Mouse (Mus musculus) urinary bladder, postnatal 4 days (tissue): ENCODE measurements around the gene Clstn3.
"Not testable (repeated sequence)": the region's sequence is repeated elsewhere in the genome, so short reads cannot be mapped to it uniquely, and the experiment has no call there.

Experiments used
- DNase-seq, 2 experiments: peaks; one replicate each; pipeline ENCODE4 v3.0.0; 2021 to 2022; ENCODE audit warnings: low spot score in 2 of 2

The Clstn3 gene

DNA sequence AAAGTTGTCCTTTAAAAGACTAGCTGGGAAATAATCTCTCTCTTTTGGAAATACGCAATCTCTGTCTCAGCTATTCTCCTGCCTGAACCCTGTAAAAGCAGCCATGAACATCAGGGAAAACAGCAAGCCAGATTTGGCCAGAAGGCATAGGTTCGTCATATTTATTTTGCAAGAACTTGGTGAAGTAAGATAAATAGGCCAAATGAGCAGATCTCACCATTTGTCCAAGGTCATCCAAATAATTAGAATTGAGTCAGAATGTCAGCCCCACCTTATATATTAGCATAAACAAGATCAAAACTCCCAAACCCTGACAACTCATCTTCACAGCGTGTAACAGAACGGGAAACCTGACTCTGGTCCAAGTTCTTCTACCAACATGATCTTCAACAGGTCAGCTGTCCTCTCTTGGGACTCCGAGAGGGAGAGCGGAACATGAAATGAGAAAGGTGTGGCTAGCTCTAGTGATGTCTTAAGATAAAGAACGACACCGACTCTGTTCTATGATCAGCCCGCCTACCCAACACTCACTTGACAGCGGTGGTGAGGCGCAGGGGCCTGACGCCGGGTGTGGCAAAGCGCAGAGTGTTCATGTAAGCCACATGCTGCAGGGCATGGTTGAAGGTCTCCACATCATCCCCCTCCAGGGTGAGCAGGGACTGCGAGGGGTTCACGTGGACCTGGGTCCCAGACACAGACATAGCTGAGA, 15.5 kb downstream of the Clstn3 start:
- DNase-seq, result no peak

DNA sequence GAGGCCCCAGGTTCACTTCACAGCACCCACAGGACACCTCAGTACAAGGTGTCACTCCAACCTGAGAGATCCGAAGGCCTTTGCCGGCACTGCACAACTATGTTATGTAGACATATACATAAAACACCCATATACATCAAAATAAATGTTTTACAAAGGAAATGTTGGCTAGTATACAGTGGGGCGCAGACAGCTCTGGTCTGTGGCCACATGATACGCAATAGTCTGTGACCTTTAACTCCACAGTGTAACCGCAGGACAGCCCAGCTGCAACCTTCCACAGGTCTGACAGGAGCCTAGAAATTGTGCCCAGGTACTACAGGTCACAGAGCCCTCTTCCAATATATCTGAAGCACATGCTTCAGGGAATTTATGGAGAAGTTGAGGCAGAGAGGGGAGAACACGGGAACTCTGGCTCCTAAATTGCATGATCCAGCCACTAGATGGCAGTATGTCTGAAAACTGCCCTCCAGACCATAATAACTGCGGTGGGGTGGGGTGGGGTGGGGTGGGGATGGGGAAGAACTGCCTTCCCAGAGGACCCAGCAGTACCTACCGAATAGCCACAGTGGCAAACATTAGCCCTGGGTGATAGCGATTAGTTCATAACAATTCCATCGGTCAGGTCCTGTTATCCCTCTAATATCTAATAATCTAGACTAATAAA, 16.3 kb downstream of the Clstn3 start:
- no peak for DNase-seq

- DNase-seq, result no peak
These were observed 17.2 kb downstream of the Clstn3 start for GRCm38 (mm10) chr6:124447356-124447755.

DNA sequence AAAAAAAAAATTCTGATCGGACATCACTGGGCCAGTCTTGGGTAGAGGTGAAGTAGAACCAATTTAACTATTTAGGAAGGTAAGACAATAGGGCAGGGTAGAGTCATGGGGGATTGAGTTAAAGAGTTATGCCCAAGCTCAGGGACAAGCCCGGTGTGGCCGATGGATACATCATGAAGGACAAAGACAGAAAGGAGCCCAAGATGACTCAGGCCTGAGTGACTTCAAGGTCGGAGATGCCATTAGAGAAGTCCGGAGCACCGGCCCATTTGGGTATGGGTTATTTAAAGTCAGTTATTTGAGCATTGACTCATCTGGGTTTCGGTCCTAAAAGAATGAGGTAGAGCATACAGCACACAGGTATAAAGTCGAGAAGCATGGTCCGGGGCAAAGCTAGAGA, 18.1 kb downstream of the Clstn3 start:
- no peak for DNase-seq

- no peak for DNase-seq
These were observed 18.6 kb downstream of the Clstn3 start for GRCm38 (mm10) chr6:124446024-124446423.

GRCm38 (mm10) chr6:124443338-124443737, 21.3 kb downstream of the Clstn3 start:
- DNase-seq, result no peak

DNA sequence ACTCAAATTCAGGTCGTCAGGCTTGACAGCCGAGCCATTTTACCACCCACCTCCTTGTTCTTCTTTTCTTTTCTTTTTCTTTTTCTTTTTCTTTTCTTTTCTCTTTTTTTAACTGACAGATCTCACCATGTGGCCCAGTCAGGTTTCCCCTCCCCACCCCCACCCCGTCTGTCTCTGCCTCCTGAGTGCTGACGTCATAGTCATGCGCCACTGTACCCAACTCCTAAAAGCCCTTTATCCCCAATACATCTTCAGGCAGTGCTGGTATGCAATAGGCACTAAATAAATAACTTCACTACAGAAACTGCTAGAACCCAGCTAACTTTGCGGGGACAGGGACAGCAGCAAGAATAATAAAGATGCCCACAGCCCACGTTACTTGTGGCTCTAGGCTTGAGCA, 28.3 kb downstream of the Clstn3 start:
- no peak for DNase-seq

DNA sequence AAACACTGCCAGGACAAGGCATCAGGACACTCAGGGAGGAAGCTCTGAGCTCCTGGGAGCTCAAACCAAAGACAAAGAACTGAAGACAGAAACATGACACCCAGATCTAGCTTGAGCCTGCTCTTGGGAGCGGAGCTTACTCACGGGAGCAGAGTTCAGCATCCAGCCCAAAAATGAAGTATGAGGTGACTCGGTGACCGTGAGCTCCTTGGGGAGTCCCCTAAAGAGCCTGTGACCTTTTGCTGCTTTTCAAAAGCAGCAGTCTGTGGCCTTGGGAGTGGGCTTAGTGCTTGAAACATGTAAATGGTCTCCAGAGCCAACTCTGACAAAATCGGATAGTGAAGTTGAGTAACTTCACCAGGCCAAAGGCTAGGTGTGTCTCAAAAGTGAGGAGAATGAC, 29.4 kb downstream of the Clstn3 start:
- no peak for DNase-seq

- no peak for DNase-seq
These were observed 30.8 kb downstream of the Clstn3 start for GRCm38 (mm10) chr6:124433688-124434324.

DNA sequence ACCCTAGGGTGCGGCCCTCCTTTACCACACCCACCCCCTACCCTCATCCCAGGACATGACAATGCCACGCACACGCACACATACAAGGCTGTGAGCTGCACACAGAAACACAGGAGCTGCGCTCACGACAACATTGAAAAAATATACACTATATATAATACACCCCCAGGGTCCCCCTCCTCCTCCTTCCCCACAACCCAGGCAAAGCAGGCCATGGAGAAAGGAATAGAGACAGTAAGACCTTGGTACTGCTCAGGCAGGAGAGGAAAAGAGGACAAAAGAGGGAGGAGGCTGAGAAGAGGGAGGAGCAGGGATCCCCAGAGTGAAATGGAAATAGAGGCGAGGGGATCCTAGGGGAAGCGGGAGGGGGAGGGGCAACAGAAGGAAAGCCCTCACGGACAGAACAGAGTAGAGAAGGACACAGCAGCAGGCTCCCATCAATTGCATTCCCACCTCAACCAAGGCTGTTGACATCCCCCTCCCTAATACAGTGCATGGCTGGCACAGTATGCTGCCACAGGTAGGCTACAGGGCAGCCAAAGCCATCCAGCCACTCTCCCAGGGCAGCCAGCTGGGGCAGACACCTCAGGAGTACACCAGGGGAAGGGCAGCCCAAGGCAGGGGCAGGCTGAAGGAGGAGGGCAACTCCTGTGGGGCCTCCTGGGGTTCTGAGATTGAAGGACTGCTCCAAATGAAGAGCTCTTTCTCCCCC, 33.7 kb downstream of the Clstn3 start:
- DNase-seq, result no peak

DNA sequence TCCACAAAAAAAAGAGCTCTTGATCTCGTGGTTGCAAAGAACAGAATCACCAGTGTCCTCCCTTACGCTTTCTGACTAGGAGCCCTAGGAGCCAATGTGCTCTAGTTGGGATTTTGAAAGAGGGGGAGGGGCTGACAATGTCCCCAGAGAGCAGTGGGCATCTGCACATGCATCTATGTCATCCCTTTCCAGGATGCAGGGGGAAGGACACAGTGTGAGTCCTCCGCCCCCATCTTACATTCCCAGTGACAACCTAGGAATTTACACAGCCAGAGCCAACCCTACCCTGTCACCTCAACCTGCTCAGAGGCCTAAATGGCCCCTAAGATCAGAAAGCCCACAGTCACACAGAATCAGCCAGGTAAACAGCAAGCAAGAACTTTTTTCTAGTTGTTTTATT, 34.2 kb downstream of the Clstn3 start:
- DNase-seq, result no peak

DNA sequence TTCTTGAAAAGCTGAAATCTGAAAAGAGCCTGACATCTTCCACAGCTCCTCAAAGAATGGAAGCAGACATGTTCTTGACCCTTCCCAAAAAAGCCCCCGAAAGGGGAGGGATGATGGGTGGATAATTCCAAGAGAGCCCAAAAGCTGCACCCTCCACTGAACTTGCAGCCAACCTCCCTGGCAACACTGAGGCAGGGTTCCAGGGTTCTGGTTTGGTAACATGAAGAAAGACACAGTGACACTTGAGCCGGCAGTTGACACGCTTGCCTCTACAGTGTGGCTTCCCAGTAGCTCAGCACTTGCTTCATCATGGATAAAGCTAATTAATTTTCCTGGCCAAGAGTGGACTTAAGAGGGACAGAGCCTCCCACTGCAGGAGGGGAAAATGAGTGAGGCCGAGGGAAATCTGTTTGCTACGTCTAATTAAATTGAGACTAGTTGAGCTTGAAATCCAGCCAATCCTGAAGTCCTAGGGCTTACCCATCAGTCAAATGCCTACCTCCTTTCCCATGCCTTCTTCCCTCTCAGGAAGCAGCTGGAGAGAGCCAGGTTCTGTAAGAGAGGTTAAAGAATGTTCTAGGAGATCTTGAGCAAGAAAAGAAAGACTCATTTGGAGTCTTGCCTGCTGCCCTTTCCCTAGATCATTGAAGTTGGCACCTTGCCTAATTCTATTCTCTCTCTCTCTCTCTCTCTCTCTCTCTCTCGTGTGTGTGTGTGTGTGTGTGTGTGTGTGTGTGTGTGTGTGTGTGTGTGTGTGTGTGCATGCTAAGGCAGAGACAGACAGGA, 36.6 kb downstream of the Clstn3 start:
- no peak for DNase-seq

DNA sequence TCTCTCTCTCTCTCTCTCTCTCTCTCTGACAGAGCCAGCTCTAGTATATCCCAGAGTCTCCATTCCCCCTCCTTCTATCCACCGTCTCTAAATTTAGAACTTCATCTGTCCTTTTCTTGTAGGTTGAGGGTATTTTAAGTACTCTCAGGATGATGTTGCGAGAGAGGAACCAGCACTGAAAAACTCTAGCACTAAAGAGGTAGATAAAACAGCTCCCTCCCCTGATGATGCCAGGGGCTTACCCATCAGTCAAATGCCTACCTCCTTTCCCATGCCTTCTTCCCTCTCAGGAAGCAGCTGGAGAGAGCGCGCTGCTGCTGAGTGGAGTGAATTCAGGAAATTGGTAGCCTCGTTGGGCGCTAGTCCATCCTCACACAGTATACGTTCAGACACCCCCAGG, 37.3 kb downstream of the Clstn3 start:
- no peak for DNase-seq

DNA sequence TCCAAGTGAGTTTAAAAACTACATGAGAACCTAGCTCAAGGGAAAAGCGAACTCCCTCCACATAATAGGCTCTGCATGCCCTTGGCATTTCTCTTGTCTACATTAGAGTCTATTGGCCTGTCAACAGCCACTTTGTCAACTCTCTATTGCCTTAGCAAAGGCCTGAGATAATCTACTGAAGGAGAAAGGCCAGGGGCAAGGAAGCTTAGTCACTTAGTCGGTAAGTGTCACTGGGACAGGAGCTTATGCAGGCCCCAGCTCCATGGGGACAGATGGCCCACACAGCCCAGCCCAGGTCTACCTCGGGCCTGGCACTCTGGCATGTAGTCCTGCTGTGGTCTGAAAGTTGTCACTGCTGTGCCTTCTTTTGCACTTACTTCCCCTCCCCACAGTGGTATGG, 38.0 kb downstream of the Clstn3 start:
- no peak for DNase-seq

GRCm38 (mm10) chr6:124425523-124425922, 39.1 kb downstream of the Clstn3 start:
- DNase-seq, result no peak

- DNase-seq, result not testable (repeated sequence)
These were observed 39.6 kb downstream of the Clstn3 start for GRCm38 (mm10) chr6:124425042-124425441.

GRCm38 (mm10) chr6:124424068-124424498, 40.5 kb downstream of the Clstn3 start:
- DNase-seq, result no peak

DNA sequence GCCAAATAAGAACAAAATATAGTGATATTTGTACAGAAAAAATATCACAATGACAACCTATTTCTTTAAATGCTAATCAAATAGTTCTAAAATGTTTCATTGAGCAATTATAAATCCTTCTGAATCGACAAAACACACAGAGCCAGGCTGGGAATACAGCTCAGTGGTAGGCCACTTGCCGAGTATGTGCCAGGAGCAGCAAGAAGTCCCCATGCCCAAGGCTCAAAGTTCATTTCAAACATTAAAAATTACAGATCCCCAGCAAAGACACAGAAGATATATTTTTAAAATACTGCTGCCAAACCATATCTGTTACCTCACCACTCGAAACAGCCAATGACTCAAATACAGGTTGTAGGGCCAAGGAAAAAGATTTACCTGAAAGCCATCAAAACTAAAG, 45.9 kb downstream of the Clstn3 start:
- no peak for DNase-seq

DNA sequence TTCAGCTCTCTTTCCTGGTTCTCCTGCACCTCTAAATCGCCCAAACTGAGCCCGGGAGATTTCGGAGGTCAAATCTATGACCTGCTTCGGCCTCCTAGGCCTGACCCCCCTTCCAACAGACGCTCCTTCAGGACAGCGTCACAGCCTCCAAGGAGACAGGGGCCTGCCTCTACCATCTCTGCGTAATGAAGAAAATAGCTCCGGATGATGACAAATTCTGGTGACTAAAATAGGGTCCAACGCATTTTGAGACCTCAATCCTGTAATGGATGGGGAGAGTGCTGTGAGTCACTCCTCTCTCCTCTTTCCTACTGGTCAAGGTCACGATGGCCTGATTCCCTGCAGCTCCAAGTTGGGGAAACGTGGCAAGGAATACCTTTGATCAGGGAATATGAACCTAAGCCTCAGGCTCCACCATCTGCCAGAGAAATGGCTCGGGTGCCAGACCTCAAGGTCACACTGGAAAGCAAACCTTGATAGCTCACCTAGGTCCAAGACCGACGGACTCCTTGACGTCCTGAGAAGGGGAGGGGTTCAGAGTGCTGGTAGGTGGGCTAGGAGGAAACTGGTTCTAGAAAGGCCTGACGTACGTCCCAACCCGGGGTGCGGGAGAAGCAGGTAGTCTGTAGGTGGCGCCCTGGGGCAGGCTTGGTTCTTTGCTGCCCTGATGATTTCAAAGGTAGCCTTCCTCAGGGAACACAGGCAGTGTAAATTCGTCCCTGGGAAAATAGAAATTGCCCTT, 49.1 kb downstream of the Clstn3 start:
- DNase-seq, result peak; percentile 70 to 82

DNA sequence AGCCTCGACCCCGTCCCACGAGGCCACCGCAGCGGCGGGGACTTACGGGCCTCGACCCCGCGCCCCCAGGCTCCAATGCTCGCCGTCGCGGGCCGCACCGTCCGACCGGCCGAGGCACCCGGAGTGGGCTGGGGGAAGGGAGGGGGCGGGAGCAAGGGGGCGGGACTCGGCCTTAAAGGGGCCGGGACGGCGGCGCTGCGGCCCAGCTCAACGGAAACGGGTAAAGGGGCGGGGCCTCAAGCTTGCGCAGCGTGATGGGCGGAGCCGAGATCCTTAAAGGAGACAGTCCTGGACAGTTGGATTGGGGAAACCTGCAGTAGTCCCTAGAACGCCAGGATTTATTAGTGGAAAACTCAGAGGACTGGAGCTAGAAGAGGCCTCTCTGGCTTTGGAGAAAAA, 49.7 kb downstream of the Clstn3 start, which contains the start of gene Pex5:
Gene Pex5, minus strand, starts transcription at position 141 of the 399 bp plus-strand sequence.
- DNase-seq, result peak; percentile 91 to 97
